Mouse (Mus musculus): ENCODE measurements at regions not wholly inside any gene's neighbourhood (a gene's known extent, or its start where the extent isn't known, plus 50 kb on each side); places are given as distances from the start of the nearest gene placed in this dataset.

GRCm38 (mm10) chr1:69746575-69747290 is 59.7 kb upstream of the Ikzf2 start:
- no peak for DNase-seq (ENCODE audit: low spot score)

- DNase-seq (ENCODE audit: low spot score), result peak; percentile 42
These were observed 65.7 kb upstream of the Ikzf2 start for GRCm38 (mm10) chr1:69752724-69753123.

- DNase-seq (ENCODE audit: low spot score), result no peak
These were observed 69.1 kb upstream of the Spag16 start for GRCm38 (mm10) chr1:69757702-69758101.

GRCm38 (mm10) chr1:69759544-69759943 is 67.2 kb upstream of the Spag16 start:
- DNase-seq (ENCODE audit: low spot score), result peak; percentile 59

GRCm38 (mm10) chr1:69768714-69769113 is 58.1 kb upstream of the Spag16 start:
- DNase-seq (ENCODE audit: low spot score), result peak; percentile 84

GRCm38 (mm10) chr1:69770209-69770608 is 56.6 kb upstream of the Spag16 start:
- DNase-seq (ENCODE audit: low spot score), result no peak

- DNase-seq (ENCODE audit: low spot score), result no peak
These were observed 55.3 kb upstream of the Spag16 start for GRCm38 (mm10) chr1:69771436-69771835.

GRCm38 (mm10) chr1:69775589-69775988 is 51.2 kb upstream of the Spag16 start:
- DNase-seq (ENCODE audit: low spot score), result peak; percentile 55

All from thymus, postnatal 0 days (tissue).